Mouse (Mus musculus) embryonic facial prominence, embryonic 12.5 days (tissue): ENCODE results near the gene Gm20422. TPM values are rescaled to one million over a fixed set of nuclear protein-coding genes. Genes with fewer than 3 reads are reported as not detected.

Experiments used
- polyA plus RNA-seq: library from polyadenylated mRNA; unstranded; fragments of >200 nt; fragmentation: Nextera tagmentation; extraction: Ambion mirVana; gene quantifications from 2 replicates; pipeline ENCODE4 v1.2.1, GENCODE M21; 2016

Gene Gm20422
- polyA plus RNA-seq, 1 experiment from 2014 or later, result not detected

Other genes with a start within 250 kb of the Gm20422 start
- 29.5 and 34.5 TPM in 2 replicates for gene Zfp868, start 149.3 kb downstream of the Gm20422 start, polyA plus RNA-seq
- 2.5 and 2.9 TPM in 2 replicates for gene Zfp964, start 120.4 kb downstream of the Gm20422 start, polyA plus RNA-seq
- 31.8 and 33.4 TPM in 2 replicates for gene Zfp869, start 64.2 kb downstream of the Gm20422 start, polyA plus RNA-seq
- gene Zfp963, start 24.9 kb downstream of the Gm20422 start, polyA plus RNA-seq, result 5.8 and 6.8 TPM in 2 replicates
- 52.6 and 55.3 TPM in 2 replicates for gene Atp13a1, start 16.3 kb upstream of the Gm20422 start, polyA plus RNA-seq
- gene Zfp866, start 16.3 kb upstream of the Gm20422 start, polyA plus RNA-seq, result 38.9 and 42.6 TPM in 2 replicates
- 9.5 and 10.4 TPM in 2 replicates for gene Gmip, start 33.8 kb upstream of the Gm20422 start, polyA plus RNA-seq
- 0.88 and 0.92 TPM in 2 replicates for gene Lpar2, start 47.5 kb upstream of the Gm20422 start, polyA plus RNA-seq
- gene Pbx4, start 57.6 kb upstream of the Gm20422 start, polyA plus RNA-seq, result 13.4 and 16.0 TPM in 2 replicates
- 1.2 TPM in 2 replicates for gene Cilp2, start 112.8 kb upstream of the Gm20422 start, polyA plus RNA-seq
- 4.1 and 5.1 TPM in 2 replicates for gene Tssk6, start 127.3 kb upstream of the Gm20422 start, polyA plus RNA-seq
- 168 and 171 TPM in 2 replicates for gene Ndufa13, start 127.7 kb upstream of the Gm20422 start, polyA plus RNA-seq
- gene Yjefn3, start 127.8 kb upstream of the Gm20422 start, polyA plus RNA-seq, result 4.8 and 4.9 TPM in 2 replicates
- 49.8 and 63.0 TPM in 2 replicates for gene Gatad2a, start 221.5 kb upstream of the Gm20422 start, polyA plus RNA-seq